Mouse (Mus musculus) MEL (cell line): ENCODE results near the gene Prkar2a. TPM values are rescaled to one million over a fixed set of nuclear protein-coding genes. Genes with fewer than 3 reads are reported as not detected.
A peak's percentile ranks its signal among the peaks of the same experiment; 100 is the strongest.

ENCODE experiments used
- DNase-seq: peaks from one replicate; pipeline ENCODE4 v3.0.0; 2011; ENCODE audit warnings: low read depth, low spot score
- H3K27ac ChIP-seq: 2 replicates; pipeline ENCODE4 v1.5.1; 2012; ENCODE audit warnings: low read depth, mild to moderate bottlenecking, control low read depth, low read length, moderate library complexity; ENCODE audit not compliant: control insufficient read depth
- H3K27me3 ChIP-seq, 2 experiments: fragments of 150-350 bp in 1 of 2; sonication (generic) in 1 of 2; 2 replicates each; pipeline ENCODE4 v1.6.1; 2012; ENCODE audit warnings: low read length in 2 of 2, mild to moderate bottlenecking in 2 of 2, improper control_type of control experiment in 1 of 2, moderate library complexity in 1 of 2; ENCODE audit not compliant: insufficient read depth in 2 of 2, control insufficient read depth in 1 of 2
- H3K36me3 ChIP-seq, 2 experiments: 2 replicates each; pipeline ENCODE4 v1.6.1; 2012 to 2014; ENCODE audit warnings: low read length in 2 of 2, improper control_type of control experiment in 1 of 2, inconsistent platforms in 1 of 2, mild to moderate bottlenecking in 1 of 2; ENCODE audit not compliant: insufficient read depth in 2 of 2, control insufficient read depth in 1 of 2
- H3K4me1 ChIP-seq, 2 experiments: fragments of 150-350 bp in 1 of 2; sonication (generic) in 1 of 2; 2 replicates each; pipeline ENCODE4 v1.6.1; 2012; ENCODE audit warnings: low read length in 2 of 2, improper control_type of control experiment in 1 of 2, mild to moderate bottlenecking in 1 of 2; ENCODE audit not compliant: insufficient read depth in 2 of 2, control insufficient read depth in 1 of 2
- H3K4me3 ChIP-seq, 2 experiments: fragments of 150-350 bp in 1 of 2; sonication (generic) in 1 of 2; 2 replicates each; pipeline ENCODE4 v1.5.1; 2012; ENCODE audit warnings: low read depth in 2 of 2, low read length in 2 of 2, mild to moderate bottlenecking in 2 of 2, moderate library complexity in 2 of 2, control low read depth in 1 of 2, improper control_type of control experiment in 1 of 2; ENCODE audit not compliant: control insufficient read depth in 1 of 2, insufficient read depth in 1 of 2
- H3K79me2 ChIP-seq: 2 replicates; pipeline ENCODE4 v1.6.1; 2012; ENCODE audit warnings: mild to moderate bottlenecking, low read length, moderate library complexity; ENCODE audit not compliant: control insufficient read depth, poor library complexity, insufficient read depth
- H3K9ac ChIP-seq: 2 replicates; pipeline ENCODE4 v1.6.1; 2012; ENCODE audit warnings: low read depth, mild to moderate bottlenecking, control low read depth, low read length, moderate library complexity; ENCODE audit not compliant: control insufficient read depth, poor library complexity, severe bottlenecking
- H3K9me3 ChIP-seq: fragments of 150-350 bp; sonication (generic); replicated peaks from 2 replicates; pipeline ENCODE4 v1.6.1; 2012; ENCODE audit warnings: mild to moderate bottlenecking, low read length, improper control_type of control experiment, moderate library complexity; ENCODE audit not compliant: insufficient read depth
- CHD2 ChIP-seq: IDR thresholded peaks from 2 replicates; pipeline ENCODE4 v1.6.1; 2011; ENCODE audit warnings: low read length, improper control_type of control experiment
- CTCF ChIP-seq, 3 experiments: IDR thresholded peaks in 2 of 3; conservative IDR thresholded peaks in 1 of 3; 2 replicates each; pipeline ENCODE4 v1.5.1; 2011 to 2012; ENCODE audit warnings: low read length in 3 of 3, low read depth in 2 of 3, mild to moderate bottlenecking in 2 of 3, improper control_type of control experiment in 1 of 3, inconsistent platforms in 1 of 3, mixed read lengths in 1 of 3, moderate library complexity in 1 of 3; ENCODE audit not compliant: control insufficient read depth in 1 of 3, insufficient read depth in 1 of 3, poor library complexity in 1 of 3, severe bottlenecking in 1 of 3
- E2F4 ChIP-seq: IDR thresholded peaks from 2 replicates; pipeline ENCODE4 v1.6.1; 2011; ENCODE audit warnings: low read depth, low read length, improper control_type of control experiment, borderline replicate concordance
- ELF1 ChIP-seq: IDR thresholded peaks from 2 replicates; pipeline ENCODE4 v1.6.1; 2014; ENCODE audit warnings: low read depth, mild to moderate bottlenecking, inconsistent platforms, low read length, improper control_type of control experiment, moderate library complexity
- ETS1 ChIP-seq: IDR thresholded peaks from 2 replicates; pipeline ENCODE4 v1.6.1; 2012; ENCODE audit warnings: low read depth, mild to moderate bottlenecking, inconsistent platforms, low read length, improper control_type of control experiment, moderate library complexity
- GABPA ChIP-seq: IDR thresholded peaks from 2 replicates; pipeline ENCODE4 v1.6.1; 2012; ENCODE audit warnings: low read depth, mild to moderate bottlenecking, inconsistent platforms, low read length, improper control_type of control experiment, moderate library complexity
- HCFC1 ChIP-seq: IDR thresholded peaks from 2 replicates; pipeline ENCODE4 v1.6.1; 2012; ENCODE audit warnings: low read depth, mild to moderate bottlenecking, inconsistent platforms, low read length, improper control_type of control experiment, moderate library complexity
- KAT2A ChIP-seq: conservative IDR thresholded peaks from 2 replicates; pipeline ENCODE4 v1.6.1; 2012; ENCODE audit warnings: low read depth, low read length, improper control_type of control experiment, inconsistent platforms
- MAX ChIP-seq: IDR thresholded peaks from 2 replicates; pipeline ENCODE4 v1.6.1; 2011; ENCODE audit warnings: low read length, improper control_type of control experiment
- MAZ ChIP-seq: IDR thresholded peaks from 2 replicates; pipeline ENCODE4 v1.6.1; 2012; ENCODE audit warnings: low read depth, mild to moderate bottlenecking, inconsistent platforms, low read length, improper control_type of control experiment
- MXI1 ChIP-seq: IDR thresholded peaks from 2 replicates; pipeline ENCODE4 v1.6.1; 2011; ENCODE audit warnings: mild to moderate bottlenecking, low read depth, low read length, improper control_type of control experiment
- MYC ChIP-seq: IDR thresholded peaks from 2 replicates; pipeline ENCODE4 v1.6.1; 2011; ENCODE audit warnings: low read depth, mild to moderate bottlenecking, low read length, improper control_type of control experiment, moderate library complexity
- NELFE ChIP-seq: IDR thresholded peaks from 2 replicates; pipeline ENCODE4 v1.6.1; 2011; ENCODE audit warnings: low read depth, low read length, improper control_type of control experiment
- NRF1 ChIP-seq: IDR thresholded peaks from 2 replicates; pipeline ENCODE4 v1.6.1; 2014; ENCODE audit warnings: low read depth, mild to moderate bottlenecking, inconsistent platforms, low read length, improper control_type of control experiment, moderate library complexity; ENCODE audit not compliant: poor library complexity, insufficient read depth, severe bottlenecking
- POLR2A ChIP-seq, 2 experiments: IDR thresholded peaks; 2 replicates each; pipeline ENCODE4 v1.6.1; 2011 to 2012; ENCODE audit warnings: low read length in 2 of 2, mild to moderate bottlenecking in 2 of 2, control low read depth in 1 of 2, improper control_type of control experiment in 1 of 2, low read depth in 1 of 2, moderate library complexity in 1 of 2; ENCODE audit not compliant: control insufficient read depth in 1 of 2, insufficient read depth in 1 of 2, poor library complexity in 1 of 2
- POLR2AphosphoS5 ChIP-seq: IDR thresholded peaks from 2 replicates; pipeline ENCODE4 v1.6.1; 2012; ENCODE audit warnings: low read depth, borderline replicate concordance, mild to moderate bottlenecking, inconsistent platforms, low read length, moderate library complexity, mixed read lengths
- RAD21 ChIP-seq: IDR thresholded peaks from 2 replicates; pipeline ENCODE4 v1.6.1; 2011; ENCODE audit warnings: mild to moderate bottlenecking, low read depth, low read length, improper control_type of control experiment
- RCOR1 ChIP-seq: IDR thresholded peaks from 2 replicates; pipeline ENCODE4 v1.6.1; 2012; ENCODE audit warnings: low read depth, mild to moderate bottlenecking, inconsistent platforms, low read length, improper control_type of control experiment
- SIN3A ChIP-seq: IDR thresholded peaks from 2 replicates; pipeline ENCODE4 v1.6.1; 2012; ENCODE audit warnings: low read length, improper control_type of control experiment, inconsistent platforms
- SMC3 ChIP-seq: IDR thresholded peaks from 2 replicates; pipeline ENCODE4 v1.6.1; 2011; ENCODE audit warnings: low read depth, low read length, improper control_type of control experiment
- TAL1 ChIP-seq: IDR thresholded peaks from 2 replicates; pipeline ENCODE4 v1.6.1; 2012; ENCODE audit warnings: mild to moderate bottlenecking, inconsistent platforms, low read length, moderate library complexity, mixed read lengths
- USF1 ChIP-seq: IDR thresholded peaks from 2 replicates; pipeline ENCODE4 v1.6.1; 2014; ENCODE audit warnings: low read depth, mild to moderate bottlenecking, inconsistent platforms, low read length, improper control_type of control experiment, moderate library complexity
- ZC3H11A ChIP-seq: IDR thresholded peaks from 2 replicates; pipeline ENCODE4 v1.6.1; 2012; ENCODE audit warnings: low read depth, mild to moderate bottlenecking, inconsistent platforms, low read length, improper control_type of control experiment
- ZMIZ1 ChIP-seq: IDR thresholded peaks from 2 replicates; pipeline ENCODE4 v1.6.1; 2012; ENCODE audit warnings: low read depth, mild to moderate bottlenecking, inconsistent platforms, low read length, improper control_type of control experiment, moderate library complexity
- polyA plus RNA-seq, 2 experiments: library from polyadenylated mRNA; stranded (reverse) in 1 of 2; unstranded in 1 of 2; fragments of >175 nt in 1 of 2; fragments of >200 nt in 1 of 2; gene quantifications; 2 replicates each; pipeline versions ENCODE4 v1.2.1 to v1.2.4; 2012; ENCODE audit warnings: low replicate concordance in 2 of 2, low read depth in 1 of 2; ENCODE audit not compliant: insufficient read length in 2 of 2, insufficient read depth in 1 of 2, missing spikeins in 1 of 2
- total RNA-seq: library from RNA; depleted of rRNA; stranded (reverse); fragments of 300-350 nt; gene quantifications from 2 replicates; pipeline ENCODE4 v1.2.3, GENCODE M21; 2012

Gene Prkar2a
- total and polyA plus RNA-seq, 3 experiments: 22.4 to 230 (median 87.9) TPM

DNA sequence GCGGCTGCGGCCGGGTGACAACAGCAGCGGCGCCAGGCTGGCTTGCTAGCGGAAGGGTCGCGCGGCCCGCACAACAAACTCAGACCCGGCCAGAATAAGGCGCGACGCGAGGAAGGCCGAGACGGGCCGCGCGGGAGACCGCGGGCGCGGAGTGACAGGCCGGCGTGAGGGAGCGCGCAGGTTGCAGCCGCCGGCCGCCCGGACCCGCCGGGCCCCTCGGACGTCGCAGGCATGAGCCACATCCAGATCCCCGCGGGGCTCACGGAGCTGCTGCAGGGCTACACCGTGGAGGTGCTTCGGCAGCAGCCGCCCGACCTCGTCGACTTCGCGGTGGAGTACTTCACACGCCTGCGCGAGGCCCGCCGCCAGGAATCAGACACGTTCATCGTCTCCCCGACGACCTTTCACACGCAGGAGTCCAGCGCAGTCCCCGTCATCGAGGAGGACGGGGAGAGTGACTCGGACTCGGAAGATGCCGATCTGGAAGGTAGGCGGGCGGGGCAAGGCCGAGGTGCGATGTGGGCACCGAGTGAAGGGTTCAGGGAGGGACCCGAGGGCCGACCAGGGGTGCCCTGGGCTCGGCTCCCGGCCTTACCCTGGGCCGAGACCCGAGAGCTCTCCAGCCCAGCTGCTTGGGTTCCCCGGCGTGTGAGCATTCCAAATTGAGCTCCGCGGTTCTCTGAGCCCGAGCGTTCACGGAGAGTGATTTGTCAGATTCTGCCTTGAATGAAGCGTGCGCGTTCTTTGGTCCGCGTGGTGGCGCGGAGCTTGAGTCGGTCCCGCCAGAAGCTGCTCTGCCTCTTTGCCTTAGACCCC lies 3.3 kb downstream of the Prkar2a start:
- Histone ChIP-seq H3K27ac (peak overlapping the region; percentile 8), H3K9me3 (no peaks in the 10 kb centered on the region), H3K4me1 (peaks cover 7% of the 10 kb centered on the region in 2 experiments), H3K4me3 (peak overlapping the region; percentile 81 to 86), H3K36me3 (peaks cover 3 to 24% of the 10 kb centered on the region in 2 experiments), H3K9ac (peak overlapping the region; percentile 92), H3K27me3 (no peaks in the 10 kb centered on the region), H3K79me2 (peaks cover 36% of the 10 kb centered on the region)
- TF ChIP-seq SIN3A (0 out of 2 replicates have a peak, but pooled peaks have one; percentile 51), NELFE (no peak; the same call in 1 of the 2 replicates), CHD2 (no peak), POLR2A (IDR thresholded peaks at IDR 0.05; ENCODE audit: control insufficient read depth in 1 of 2, insufficient read depth in 1 of 2, low read depth in 1 of 2, low read length in 2 of 2, poor library complexity in 1 of 2) (peak in 1 of 2 experiments; percentile 90; a peak in 2 of 4 replicates), ETS1 (0 out of 2 replicates have a peak, but pooled peaks have one; percentile 3), MAX (no peak; the same call in 1 of the 2 replicates), RAD21 (no peak), POLR2AphosphoS5 (no peak), HCFC1 (no peak; the same call in none of the 2 replicates), KAT2A (no peak; the same call in 1 of the 2 replicates), USF1 (0 out of 2 replicates have a peak, but pooled peaks have one; percentile 10), NRF1 (peak; percentile 69), MXI1 (peak; percentile 82), GABPA (no peak), MYC (peak; percentile 37; the same call in 1 of the 2 replicates), MAZ (no peak), ZMIZ1 (no peak), CTCF (IDR thresholded peaks at IDR 0.05 in 2 of 3, conservative IDR thresholded peaks at IDR 0.05 in 1 of 3; ENCODE audit: control insufficient read depth in 1 of 3, insufficient read depth in 1 of 3, low read depth in 2 of 3, low read length in 3 of 3, poor library complexity in 1 of 3, severe bottlenecking in 1 of 3) (no peak), SMC3 (no peak), RCOR1 (no peak), E2F4 (0 out of 2 replicates have a peak, but pooled peaks have one; percentile 9), ZC3H11A (no peak), ELF1 (no peak), TAL1 (no peak)
- DNase-seq: peak; percentile 81
